Mouse (Mus musculus) c-Kit-negative CD71-positive TER-119-positive erythroid progenitor cells, embryonic 14.5 days (primary cell): ENCODE measurements around the gene Ccdc149.

Experiments
- DNase-seq: peaks from one replicate; pipeline ENCODE4 v3.0.0-alpha.2; 2013; ENCODE audit warnings: low read depth, low spot score

The Ccdc149 gene

DNA sequence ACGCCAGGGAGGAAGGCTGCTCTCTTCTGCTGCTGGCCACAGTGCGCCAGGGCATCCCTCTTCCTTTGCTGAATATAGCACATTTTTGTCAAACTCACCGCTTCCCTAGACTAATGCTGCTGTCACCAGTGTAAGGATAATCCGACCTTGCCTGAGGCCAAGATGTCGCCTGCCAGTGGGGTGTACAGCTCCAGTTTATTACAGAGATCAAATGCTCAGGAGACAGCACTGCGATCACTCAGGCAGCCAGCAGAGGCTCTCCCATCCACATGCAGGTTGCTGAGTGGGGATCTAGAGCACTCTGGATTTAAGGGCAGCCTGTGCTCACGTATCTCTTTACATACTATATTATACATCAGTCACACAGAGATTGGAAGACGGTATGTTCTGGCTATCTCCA lies 22.1 kb downstream of the Ccdc149 start:
- DNase-seq, result no peak

DNA sequence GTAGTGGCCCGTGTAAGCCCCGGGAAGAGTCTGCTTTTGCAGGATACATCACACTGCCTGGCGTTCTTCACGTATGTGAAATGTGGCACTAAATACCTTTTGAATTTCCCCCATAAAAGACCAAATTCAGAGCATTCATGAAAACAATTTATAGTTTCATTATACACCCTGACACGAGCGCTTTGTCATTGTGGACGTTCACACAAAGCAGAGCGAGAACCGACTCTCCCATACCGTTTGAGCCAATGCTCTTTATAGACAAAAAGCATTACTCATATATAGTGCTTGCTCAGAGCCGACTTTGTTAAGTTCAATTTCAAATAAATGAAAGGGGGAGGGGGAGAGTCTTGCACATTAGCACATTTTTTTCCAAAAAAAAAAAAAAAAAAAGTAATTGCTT lies 31.0 kb downstream of the Ccdc149 start:
- no peak for DNase-seq

DNA sequence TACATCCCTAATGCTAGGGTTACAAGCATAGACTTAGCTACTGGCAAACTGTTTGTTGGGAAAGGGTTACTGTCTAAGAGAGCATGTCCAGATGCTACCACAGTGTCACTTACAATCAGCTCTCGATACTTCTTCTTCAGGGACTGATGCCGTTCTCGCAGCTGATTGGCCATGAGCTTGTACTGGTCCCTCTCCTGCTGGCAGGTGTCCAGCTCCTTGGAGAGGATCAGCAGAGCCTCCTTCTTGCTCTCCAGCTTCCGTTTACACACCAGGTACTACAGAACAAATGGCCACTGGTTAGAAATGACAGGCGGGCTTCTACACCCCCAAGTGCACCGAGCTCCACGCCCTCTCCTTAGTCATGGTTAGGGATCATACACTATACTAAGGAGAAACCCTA lies 32.4 kb downstream of the Ccdc149 start:
- no peak for DNase-seq

DNA sequence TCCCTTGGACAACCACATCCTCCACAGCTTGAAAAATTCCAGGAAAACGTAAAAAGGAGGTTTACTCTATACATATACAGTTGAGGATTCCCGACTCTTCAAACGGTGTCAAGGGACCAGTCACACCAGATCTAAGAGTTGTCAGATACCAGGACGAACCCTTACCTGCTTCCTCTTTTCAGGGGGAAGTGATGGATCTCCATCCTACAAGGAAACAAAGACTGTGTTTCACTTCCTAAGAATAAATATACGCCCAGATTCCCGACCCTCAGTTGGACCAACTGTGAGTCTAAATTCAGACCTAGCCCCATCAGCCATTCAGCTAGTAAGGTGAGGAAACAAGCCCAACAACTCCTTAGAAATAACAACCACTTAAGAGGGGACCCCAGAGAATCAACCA lies 35.8 kb downstream of the Ccdc149 start:
- no peak for DNase-seq

DNA sequence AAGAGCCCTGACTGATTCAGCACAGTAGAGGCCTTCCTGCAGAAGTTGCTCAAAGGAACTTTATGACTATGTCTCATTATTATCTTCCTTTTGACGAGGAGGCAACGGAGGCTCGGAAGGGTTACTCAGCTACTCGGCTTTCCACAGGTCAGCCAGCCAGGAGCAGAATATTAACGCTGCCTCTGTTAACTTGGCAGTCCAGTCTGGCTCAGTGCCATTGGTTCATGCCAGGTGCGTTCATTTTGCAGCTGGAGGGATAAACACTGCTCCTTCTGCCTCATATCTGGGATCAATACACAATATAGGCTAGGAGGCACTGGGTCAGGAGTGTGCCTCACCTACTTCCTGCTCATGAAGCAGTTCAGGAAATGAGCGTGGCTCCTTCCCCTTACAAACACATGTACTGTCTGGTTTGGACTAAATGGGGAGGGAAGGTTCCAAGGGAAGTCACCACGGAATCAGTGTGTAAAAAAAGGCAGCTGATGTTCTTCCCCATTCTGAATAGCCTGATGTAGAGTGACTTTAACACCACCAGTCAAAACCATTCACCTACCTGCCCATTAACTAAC lies 40.0 kb downstream of the Ccdc149 start:
- no peak for DNase-seq

DNA sequence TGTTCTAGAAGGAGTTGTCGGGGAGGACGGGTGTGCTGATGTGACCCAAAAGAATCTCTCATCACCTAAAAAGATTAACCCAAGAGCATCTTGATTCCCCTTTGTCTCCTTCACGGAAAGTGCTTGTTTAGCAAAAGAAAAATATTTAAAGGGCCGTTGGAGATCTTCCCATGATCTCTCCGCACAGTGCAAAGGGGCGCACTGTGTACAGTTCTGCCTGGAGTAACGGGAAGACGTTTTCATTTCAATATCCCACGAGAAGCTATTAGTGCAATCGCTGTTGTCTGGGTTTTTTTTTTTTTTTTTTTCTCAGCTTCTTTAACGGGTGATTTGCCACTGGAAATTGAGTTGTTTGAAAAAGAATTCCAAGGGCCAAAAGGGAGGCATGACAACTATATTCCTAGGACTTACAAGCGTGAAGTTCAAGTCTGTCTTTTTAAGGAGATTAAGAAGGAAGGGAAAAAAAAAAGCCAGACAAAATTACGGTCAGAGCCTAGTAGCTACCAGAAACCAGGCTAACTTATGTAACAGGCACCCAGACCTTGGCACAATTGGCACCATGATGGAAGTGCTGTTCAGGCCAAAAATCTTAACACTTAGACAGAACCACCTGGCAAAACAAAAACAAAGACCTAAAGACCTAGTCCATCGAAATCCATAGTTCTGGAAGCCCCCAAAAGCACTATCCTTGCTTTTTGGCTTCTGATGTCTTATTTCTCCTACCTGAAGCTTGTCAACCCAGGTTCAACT lies 41.4 kb downstream of the Ccdc149 start:
- no peak for DNase-seq

DNA sequence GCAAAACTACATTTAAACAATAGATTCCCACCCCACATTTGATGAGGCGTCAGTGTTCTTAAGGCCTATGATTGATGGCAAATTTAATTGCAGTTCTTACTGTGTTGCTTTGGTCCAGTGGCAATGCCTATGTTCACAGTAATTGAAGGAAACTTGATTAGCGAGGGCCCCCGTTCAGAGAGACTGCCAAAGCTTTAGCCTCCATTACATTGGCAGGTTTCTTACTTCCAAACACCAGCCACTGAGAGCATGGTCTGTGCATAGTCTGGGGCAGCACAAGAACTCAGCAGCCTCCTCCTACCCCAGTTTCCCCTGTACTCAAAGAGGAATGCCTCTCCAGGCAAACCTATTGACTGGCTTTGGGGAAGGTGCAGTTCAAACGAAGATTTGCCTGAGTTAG lies 42.7 kb downstream of the Ccdc149 start:
- DNase-seq, result no peak

DNA sequence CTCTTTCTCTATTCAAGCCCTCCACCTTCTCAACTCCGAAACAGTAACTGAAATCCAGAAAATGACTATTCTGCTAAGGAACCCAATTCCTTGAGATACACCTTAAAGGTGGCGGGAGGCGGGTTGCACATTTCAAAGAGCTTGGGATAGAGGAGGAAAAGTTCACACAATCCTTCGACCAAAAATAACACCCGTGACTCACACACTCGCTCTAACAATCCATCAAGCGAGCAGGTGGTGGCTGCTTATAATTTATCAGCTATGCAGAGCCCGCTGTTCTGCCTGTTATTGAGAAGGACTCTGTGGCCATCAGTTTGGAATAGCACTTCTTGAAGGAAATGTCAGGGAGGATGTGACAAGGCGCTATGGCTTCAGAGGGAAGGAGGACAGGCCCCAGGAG lies 45.5 kb downstream of the Ccdc149 start:
- no peak for DNase-seq

DNA sequence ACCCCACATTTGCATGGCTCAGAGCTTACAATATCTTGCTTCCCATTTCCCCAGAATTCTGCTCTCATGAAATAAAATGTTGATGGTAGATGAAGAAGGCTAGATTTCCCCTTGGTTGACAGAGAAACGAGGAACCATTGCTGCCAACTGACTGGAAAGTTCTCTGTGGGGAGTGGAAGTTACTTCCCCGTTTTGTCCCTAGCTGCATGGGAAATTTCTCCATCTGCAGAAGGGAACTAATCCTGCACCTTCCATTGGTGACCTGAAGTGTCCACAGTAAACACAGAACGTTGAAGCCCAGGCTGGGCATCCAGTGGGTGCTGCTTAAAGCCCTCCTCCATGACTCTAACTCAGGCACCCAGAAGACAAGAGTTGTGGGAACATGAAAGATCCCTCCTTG lies 47.4 kb downstream of the Ccdc149 start:
- DNase-seq, result no peak

DNA sequence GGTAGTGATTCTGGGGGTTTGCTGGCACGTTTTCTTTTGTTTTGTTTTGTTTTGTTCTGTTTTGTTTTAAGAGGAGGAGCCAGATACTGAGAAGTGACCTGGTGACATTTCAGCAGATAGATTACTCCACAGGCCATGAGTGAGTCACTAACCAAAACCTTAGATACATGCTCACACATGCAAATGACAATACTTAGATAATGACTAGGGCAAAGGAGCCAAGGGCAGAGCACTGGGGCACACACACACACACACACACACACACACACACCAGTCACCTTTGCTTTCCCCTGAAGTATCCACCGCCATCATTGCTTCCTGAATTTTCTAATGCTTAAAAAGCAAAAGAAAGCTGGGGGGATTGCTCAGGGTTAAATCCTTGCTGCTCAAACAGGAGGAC lies 54.8 kb downstream of the Ccdc149 start:
- DNase-seq, result no peak

DNA sequence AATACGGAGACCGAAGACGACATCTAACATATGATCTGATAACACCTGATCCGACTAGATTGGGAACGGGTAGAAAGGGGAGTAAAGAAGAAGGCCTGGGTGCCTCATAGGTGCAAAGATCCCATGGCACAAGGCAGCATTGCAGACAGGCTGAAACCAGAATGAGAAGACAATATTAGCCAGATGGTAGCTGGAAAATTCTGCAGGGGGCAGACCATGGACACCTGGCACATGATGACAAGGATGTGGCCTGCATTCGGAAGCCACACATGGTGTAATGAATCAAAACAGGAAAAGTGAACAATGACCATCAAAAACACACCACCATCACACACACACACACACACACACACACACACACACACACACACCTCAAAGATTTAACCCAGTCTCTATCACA lies 55.4 kb downstream of the Ccdc149 start:
- no peak for DNase-seq

DNA sequence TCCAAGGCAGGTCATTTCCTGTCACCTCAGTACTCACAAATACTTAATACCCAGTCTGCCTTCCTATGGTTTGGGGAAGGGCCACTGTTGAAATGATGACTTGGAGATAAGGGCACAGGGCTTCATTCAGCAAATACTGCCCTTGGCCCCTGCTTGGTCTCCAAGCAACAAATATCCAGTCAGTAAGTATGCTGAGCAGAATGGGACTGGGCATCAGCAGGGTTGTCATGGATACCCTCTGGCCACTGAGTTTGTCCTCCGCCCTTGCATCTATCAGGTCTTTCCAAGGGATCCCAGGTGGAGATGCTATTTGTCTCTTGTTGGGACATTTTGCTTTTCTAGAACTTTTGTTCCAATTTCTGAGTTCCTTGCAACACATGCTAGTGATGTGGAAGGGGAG lies 56.1 kb downstream of the Ccdc149 start:
- no peak for DNase-seq

DNA sequence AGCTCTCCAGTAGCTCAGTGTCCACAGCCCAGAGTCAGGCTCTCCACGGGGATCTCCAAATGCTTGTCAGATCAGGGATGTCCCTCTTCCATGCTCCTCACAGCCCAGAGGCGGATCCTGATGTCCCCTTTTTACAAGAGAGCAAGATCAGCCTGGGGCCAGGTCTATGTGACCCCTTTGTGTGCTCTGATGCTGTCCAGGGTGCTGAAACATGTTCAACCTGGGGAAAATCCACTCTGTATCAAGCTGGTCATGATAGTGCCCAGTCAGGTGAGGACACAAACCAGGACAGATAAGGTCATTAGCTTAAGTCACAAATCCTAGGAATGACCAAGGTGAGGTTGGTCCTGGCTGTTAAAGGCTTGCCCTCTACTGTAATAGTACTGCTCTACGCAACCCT lies 59.8 kb downstream of the Ccdc149 start:
- DNase-seq, result no peak

DNA sequence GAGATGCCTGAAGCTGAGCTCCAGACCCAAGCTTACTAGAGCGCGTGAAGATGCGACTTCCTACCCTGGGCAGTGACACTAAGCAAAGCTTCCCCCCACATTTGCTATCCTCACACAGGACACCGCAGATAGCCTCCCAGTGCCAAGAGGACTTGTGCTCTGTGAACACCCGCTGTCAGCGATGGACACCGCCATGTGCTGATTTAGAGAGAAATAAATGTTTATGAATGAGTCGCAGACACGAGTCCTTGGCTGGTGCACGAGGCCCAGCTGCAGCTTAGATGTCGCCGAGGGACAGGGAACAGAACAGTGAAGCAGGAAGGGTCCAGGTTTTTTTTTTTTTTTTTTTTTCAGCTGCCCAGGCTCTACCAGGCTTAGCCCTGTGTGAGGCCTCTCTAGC lies 61.1 kb downstream of the Ccdc149 start:
- DNase-seq, result no peak

DNA sequence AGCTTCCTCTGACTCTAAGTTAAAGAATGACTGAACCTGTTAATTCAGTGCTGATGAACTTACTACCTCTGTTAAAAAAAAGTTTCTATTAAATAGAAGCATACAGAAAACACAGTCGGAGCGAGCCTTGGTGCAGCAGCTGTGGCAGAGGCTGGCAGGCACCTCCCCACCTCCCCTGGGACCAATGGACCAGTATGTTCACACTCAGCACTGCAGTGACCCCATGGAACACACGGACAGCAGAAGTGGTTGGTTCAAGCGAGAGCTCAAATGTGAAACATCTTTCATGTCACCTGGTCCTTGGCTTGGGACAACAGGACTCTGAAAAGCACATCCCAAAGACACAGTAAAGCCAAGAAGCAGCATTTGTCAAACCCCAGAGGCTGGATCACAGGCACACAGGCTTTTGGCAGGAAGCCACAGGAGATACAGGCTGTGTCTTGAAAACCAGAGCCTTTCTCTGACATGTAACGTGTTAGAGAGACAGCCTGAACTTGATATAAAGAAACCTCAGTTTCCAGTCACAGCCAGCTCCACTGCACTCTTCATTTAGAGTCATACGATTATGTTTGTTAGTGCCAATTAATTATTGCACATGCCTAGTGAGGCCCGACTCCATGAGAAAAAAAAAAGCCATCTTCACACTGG lies 62.5 kb downstream of the Ccdc149 start:
- DNase-seq, result no peak

DNA sequence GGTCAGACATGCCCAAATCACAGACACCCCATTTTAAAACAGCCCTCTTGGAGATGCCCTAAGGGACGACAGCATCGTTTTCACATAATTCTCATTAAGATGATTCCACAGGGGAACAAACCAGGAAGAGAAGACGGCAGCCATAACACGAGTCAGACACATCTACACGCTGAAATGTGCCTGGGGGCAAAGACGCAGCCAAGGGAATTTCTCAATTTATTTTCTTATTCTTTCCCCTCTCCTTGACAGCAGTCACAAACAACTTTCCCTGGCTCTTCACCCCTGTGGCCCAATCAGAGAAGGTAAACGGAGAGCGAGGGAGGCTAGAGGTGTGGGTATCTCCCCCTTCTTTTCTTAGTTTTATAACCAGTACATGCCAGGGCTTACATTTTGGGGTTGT lies 66.9 kb downstream of the Ccdc149 start:
- DNase-seq, result no peak

DNA sequence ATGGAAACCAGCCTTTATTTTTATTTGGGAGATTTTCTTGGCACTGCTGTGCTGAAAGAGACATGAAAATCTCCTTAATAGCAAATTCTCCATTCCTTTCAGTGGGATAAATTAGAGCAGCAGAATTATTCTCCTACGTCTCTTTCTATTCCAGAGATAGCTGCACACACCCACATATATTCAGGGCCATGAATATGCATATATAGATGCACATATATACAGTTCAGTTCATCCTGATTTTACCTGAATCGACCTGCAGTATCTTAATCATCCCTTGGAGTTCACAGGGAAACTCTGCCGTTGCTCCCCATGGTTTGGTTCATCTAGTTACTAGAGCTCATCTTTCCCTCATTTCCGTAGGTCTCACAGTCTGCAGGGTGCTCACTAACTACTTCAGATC lies 77.6 kb downstream of the Ccdc149 start:
- no peak for DNase-seq

DNA sequence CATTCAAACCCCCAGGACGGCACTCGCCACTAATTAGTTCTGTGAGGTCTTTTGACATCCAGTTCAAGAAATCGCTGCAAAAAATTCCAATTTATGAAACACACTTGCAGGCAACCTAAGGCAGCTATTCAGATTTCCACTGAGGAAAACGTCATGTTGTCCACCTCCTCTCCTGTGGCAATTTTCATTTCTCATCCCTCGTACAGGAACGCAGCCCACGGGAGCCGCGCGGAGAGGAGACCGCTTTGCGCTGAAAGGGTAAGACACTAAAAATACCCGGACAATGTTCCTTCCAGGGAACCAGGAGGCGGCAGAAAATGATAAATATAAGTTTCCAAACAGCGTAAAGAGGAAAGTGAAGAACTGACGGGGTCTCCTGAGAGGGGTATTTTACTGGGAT lies 79.8 kb downstream of the Ccdc149 start:
- no peak for DNase-seq

DNA sequence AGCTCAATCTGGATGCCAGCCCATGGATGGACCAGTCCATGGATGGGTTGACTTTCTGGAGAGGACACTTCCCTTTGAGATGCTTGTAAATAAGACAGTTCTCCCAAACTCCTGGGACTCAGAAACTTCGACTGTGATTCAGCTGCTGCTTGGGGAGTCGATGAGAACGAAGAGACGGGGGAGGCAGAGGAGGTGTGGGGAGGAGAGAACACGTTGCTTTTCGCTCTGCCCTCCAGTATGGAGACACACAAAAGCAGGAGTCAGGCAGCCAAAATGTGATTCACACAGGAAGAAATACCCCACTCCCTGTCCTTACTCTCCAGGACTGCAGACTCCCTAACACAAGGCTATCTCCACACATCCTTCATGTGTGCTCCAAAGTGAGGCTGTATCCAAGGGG lies 80.9 kb downstream of the Ccdc149 start:
- no peak for DNase-seq

DNA sequence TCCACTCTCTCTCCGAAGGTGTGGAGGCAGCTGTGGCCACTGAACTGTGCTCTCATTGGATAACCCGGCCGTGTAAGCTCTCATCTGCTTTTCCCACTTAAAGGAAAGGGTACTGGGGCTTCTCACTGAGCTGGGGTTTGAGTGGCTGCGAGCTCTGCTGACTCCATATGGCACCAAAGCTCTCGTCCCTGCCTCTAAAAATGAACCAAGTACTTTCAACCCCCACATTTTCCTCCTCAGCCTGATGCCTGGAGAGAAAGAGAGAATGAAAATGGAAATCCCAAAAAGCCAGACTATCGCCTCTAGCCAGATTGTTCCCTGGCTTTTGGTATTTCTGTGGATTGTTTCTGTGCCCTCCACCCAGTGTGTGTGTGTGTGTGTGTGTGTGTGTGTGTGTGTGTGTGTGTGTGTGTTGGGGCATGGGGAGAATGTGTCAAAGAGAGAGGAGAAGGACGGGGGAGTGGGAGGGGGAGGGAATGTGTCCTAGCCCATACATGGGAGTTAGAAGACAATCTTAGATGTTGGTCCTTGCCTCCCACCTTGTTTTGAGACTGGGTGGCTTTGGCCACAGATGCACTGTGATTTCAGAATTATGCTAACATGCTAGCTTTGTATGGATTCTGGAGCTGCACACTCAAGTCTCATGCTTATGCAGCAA lies 83.1 kb downstream of the Ccdc149 start:
- no peak for DNase-seq

DNA sequence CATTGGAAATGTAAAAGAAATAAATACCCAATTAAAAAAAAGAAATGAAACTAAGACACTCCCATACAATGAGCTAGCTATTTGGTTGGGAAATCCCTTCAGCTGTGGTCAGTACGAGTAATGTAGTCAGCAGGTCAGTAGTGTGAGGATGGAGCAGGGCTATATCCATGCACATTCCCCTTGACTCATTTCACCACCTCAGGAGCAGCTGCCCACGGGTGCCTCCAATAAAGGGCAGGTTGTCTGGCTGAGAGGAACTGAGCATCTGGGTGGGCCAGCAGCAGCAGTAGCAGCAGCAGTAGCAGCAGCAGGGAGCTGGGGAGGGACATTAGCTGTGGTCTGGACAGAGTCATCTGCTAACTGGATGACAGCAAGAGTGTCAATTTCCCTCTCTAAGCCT lies 85.3 kb downstream of the Ccdc149 start:
- DNase-seq, result no peak

DNA sequence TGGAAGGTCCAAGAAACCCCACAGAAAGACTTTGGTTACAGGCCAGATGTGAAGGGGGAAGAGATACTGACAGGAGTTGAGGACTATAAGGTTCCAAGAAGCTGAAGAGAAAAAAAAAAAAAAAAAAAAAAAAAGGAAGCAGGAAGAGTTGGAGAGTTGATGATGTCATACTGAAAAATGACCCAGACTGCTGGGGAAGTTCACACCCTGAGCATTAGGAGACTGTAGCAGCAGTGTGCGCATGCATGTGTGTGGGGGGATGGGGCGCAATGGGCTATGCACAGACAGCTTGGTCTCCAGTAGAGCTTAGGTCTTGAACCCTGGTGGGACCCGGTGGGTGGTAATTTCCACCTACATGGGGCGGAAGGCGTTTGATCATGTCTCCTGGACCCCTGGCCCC lies 87.6 kb downstream of the Ccdc149 start:
- no peak for DNase-seq

DNA sequence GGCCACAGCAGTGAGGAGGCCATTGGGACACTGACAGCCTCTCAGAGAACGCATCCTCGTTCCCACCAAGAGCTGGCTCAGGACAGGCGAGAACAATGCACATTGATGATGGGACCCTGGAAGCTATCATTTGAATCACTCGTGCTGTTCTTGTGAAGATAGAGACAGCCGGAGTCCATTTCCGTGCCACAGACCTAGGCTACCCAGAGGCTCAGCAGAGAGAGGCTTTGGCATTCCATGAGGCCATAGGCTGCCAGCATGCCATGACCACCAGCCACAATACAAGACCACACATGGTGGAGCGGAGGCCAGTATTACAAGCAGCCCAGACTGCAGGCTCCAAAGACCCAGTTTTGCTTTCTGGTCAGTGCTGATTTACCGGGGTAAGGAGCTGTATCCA lies 88.5 kb downstream of the Ccdc149 start:
- DNase-seq, result no peak
